Mouse (Mus musculus) cerebellum, adult 2 months (tissue): Measurements from ENCODE around the gene Gm19402.

Source experiments
- CTCF ChIP-seq: fragments of 200-500 bp; IDR thresholded peaks from 2 replicates; pipeline ENCODE4 v1.5.1; 2011; ENCODE audit warnings: low read depth, mild to moderate bottlenecking, control low read depth, low read length, moderate library complexity, borderline replicate concordance; ENCODE audit not compliant: insufficient read depth
- POLR2A ChIP-seq: fragments of 200-500 bp; IDR thresholded peaks from 2 replicates; pipeline ENCODE4 v1.6.1; 2011; ENCODE audit warnings: low read length, control low read depth, borderline replicate concordance; ENCODE audit not compliant: insufficient read depth

DNA sequence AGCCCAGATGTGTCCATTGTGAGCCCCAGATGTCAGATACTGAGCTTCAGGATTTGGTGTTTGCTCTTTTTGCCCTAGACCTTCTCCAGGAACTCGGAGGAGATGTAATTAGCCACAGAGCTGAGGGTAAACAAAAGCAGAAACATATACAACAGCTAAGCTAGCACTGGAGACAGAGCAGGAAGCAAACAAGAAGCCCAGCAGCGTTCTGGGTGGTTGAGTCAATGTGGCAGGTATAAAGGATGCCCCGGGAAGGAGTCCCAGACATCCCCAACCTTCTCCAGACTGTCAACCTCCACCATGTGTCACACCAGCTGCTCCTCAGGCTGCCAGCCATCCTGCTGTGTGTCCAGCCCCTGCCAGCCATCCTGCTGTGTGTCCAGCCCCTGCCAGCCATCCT is 35.6 kb upstream of the Gm19402 start, which contains the start of gene Gm10100:
- TF ChIP-seq POLR2A (no peak), CTCF (no peak)
